Mouse (Mus musculus): ENCODE measurements around the gene Zbtb5. TPM values are rescaled to one million over a fixed set of nuclear protein-coding genes. Genes with fewer than 3 reads are reported as not detected.

The Zbtb5 gene
- polyA plus RNA-seq (2017; shearing (Covaris generic)): 7.3 TPM

GRCm38 (mm10) chr4:45012105-45012975 lies at the start of gene Zbtb5:
TSS of gene Zbtb5 (minus strand) at chr4:45012412.

GRCm38 (mm10) chr4:45018452-45018980 lies 6.3 kb upstream of the Zbtb5 start, which contains the start of gene Polr1e:
TSS of gene Polr1e (plus strand) at chr4:45018583.

GRCm38 (mm10) chr4:44981280-44981973 lies 30.8 kb downstream of the Zbtb5 start, which contains the start of gene Grhpr:
TSS of gene Grhpr (plus strand) at chr4:44981395.

Other genes with a start within 250 kb of the Zbtb5 start
- gene Grhpr, start 31.0 kb downstream of the Zbtb5 start, polyA plus RNA-seq (2017; shearing (Covaris generic)): 16.6 TPM
- gene Polr1e, start 6.2 kb upstream of the Zbtb5 start, polyA plus RNA-seq (2017; shearing (Covaris generic)): 30.0 TPM
- gene Fbxo10, start 72.2 kb upstream of the Zbtb5 start, polyA plus RNA-seq (2017; shearing (Covaris generic)): 3.2 TPM
- gene Tomm5, start 95.7 kb upstream of the Zbtb5 start, polyA plus RNA-seq (2017; shearing (Covaris generic)): 60.7 TPM
- gene Frmpd1, start 172.5 kb upstream of the Zbtb5 start, polyA plus RNA-seq (2017; shearing (Covaris generic)): not detected